Mouse (Mus musculus): ENCODE data around the gene Krt88.

GRCm38 (mm10) chr15:101414807-101415565, 32.6 kb upstream of the Krt88 start:
- TF ChIP-seq CTCF (IDR thresholded peaks at IDR 0.05; ENCODE audit: extremely low read depth, insufficient read length, insufficient replicate concordance, low read depth, low read length): no peak
- TF ChIP-seq POLR2A (IDR thresholded peaks at IDR 0.05; ENCODE audit: low read depth, low read length): no peak
